Mouse (Mus musculus) heart, embryonic 10.5 days (tissue): ENCODE measurements around the gene Nup210l. TPM values are rescaled to one million over a fixed set of nuclear protein-coding genes. Genes with fewer than 3 reads are reported as not detected.
"Not testable (repeated sequence)": the region's sequence is repeated elsewhere in the genome, so short reads cannot be mapped to it uniquely, and the experiment has no call there.

Source experiments
- DNase-seq: peaks from one replicate; pipeline ENCODE4 v3.0.0-alpha.2; 2017; ENCODE audit warnings: low spot score
- H3K27ac ChIP-seq: fragments of 300-500 bp; sonication (generic); 2 replicates; pipeline ENCODE4 v1.5.1; 2016; ENCODE audit warnings: mild to moderate bottlenecking
- H3K27me3 ChIP-seq: fragments of 300-500 bp; sonication (generic); 2 replicates; pipeline ENCODE4 v1.6.1; 2016; ENCODE audit warnings: mild to moderate bottlenecking; ENCODE audit not compliant: poor library complexity, insufficient read depth, severe bottlenecking
- H3K36me3 ChIP-seq: fragments of 300-500 bp; sonication (generic); 2 replicates; pipeline ENCODE4 v1.6.1; 2016; ENCODE audit warnings: mild to moderate bottlenecking, moderate library complexity
- H3K4me1 ChIP-seq: fragments of 300-500 bp; sonication (generic); 2 replicates; pipeline ENCODE4 v1.6.1; 2016; ENCODE audit warnings: mild to moderate bottlenecking
- H3K4me3 ChIP-seq: fragments of 300-500 bp; sonication (generic); 2 replicates; pipeline ENCODE4 v1.5.1; 2016; ENCODE audit warnings: mild to moderate bottlenecking, moderate library complexity
- H3K9me3 ChIP-seq: fragments of 300-500 bp; sonication (generic); 2 replicates; pipeline ENCODE4 v1.6.1; 2016; ENCODE audit warnings: mild to moderate bottlenecking, moderate library complexity
- WGBS: fragments of 180-500 bp; shearing (Covaris S2); methylation state at CpG from one replicate; pipeline ENCODE4 v1.1.7; 2016; 5-methylcytosine and 5-hydroxymethylcytosine counted together
- polyA plus RNA-seq: library from polyadenylated mRNA; unstranded; fragments of >200 nt; fragmentation: Nextera tagmentation; extraction: Ambion mirVana; gene quantifications from 2 replicates; pipeline ENCODE4 v1.2.1, GENCODE M21; 2016

Nup210l gene
- polyA plus RNA-seq, 1 experiment from 2014 or later, result 0.46 TPM

- WGBS, result 3% methylated on average over 10 of the region's 10 CpGs
- Histone ChIP-seq H3K36me3 (peaks cover 27% of the 10 kb centered on the region), H3K4me1 (peaks cover 18% of the 10 kb centered on the region; the same call in 1 of the 2 replicates), H3K27ac (peak overlapping the region; percentile 96), H3K9me3 (no peaks in the 10 kb centered on the region), H3K4me3 (peak overlapping the region; percentile 86), H3K27me3 (no peaks in the 10 kb centered on the region)
- DNase-seq, result peak; percentile 81
These were observed 144.8 kb downstream of the Nup210l start for GRCm38 (mm10) chr3:90248746-90249100.

GRCm38 (mm10) chr3:90250791-90251190 lies 146.9 kb downstream of the Nup210l start:
- H3K27ac ChIP-seq, result no peak overlapping the region; the same call in 1 of the 2 replicates
- H3K4me1 ChIP-seq, result peaks cover 25% of the 10 kb centered on the region
- DNase-seq, result no peak
- WGBS, result 82% methylated on average over 6 of the region's 6 CpGs
- H3K9me3 ChIP-seq, result no peaks in the 10 kb centered on the region
- H3K4me3 ChIP-seq, result no peak overlapping the region
- no peaks in the 10 kb centered on the region for H3K27me3 ChIP-seq
- peaks cover 27% of the 10 kb centered on the region for H3K36me3 ChIP-seq

DNA sequence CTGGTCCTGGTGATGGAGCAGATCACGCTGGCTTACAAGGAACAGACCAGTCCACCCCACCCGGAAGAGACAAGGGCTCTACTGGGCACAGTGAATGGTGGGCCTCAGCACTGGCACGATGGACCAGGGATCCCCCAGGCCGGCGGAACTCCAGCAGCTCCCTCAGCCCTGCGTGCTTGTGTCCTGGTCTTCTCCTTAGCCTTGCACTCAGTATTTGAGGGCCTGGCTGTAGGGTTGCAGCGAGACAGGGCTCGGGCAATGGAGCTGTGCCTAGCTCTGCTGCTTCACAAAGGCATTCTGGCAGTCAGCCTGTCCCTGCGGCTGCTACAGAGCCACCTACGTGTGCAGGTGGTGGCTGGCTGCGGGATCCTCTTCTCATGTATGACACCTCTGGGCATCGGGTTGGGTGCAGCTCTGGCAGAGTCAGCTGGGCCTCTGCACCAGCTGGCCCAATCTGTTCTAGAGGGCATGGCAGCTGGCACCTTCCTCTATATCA lies 147.8 kb downstream of the Nup210l start:
- Histone ChIP-seq H3K36me3 (peaks cover 36% of the 10 kb centered on the region), H3K4me1 (peaks cover 28% of the 10 kb centered on the region)
- not testable (repeated sequence) for H3K27ac ChIP-seq, H3K9me3 ChIP-seq, DNase-seq, H3K27me3 ChIP-seq, H3K4me3 ChIP-seq
- WGBS, result 88% methylated on average over 10 of the region's 12 CpGs

GRCm38 (mm10) chr3:90252659-90253058 lies 148.7 kb downstream of the Nup210l start:
- not testable (repeated sequence) for H3K27ac ChIP-seq, H3K9me3 ChIP-seq, DNase-seq, H3K4me3 ChIP-seq, H3K27me3 ChIP-seq
- Histone ChIP-seq H3K36me3 (peaks cover 45% of the 10 kb centered on the region), H3K4me1 (peaks cover 26% of the 10 kb centered on the region)
- 85% methylated on average over 2 of the region's 2 CpGs for WGBS

- WGBS, result 76% methylated on average over 1 of the region's 1 CpGs
- H3K36me3 ChIP-seq, result peaks cover 50% of the 10 kb centered on the region
- not testable (repeated sequence) for H3K9me3 ChIP-seq, DNase-seq, H3K27me3 ChIP-seq, H3K27ac ChIP-seq, H3K4me3 ChIP-seq
- H3K4me1 ChIP-seq, result peaks cover 26% of the 10 kb centered on the region
These were observed 149.2 kb downstream of the Nup210l start for GRCm38 (mm10) chr3:90253174-90253573.

- 3% methylated on average over 39 of the region's 40 CpGs for WGBS
- Histone ChIP-seq H3K9me3 (no peaks in the 10 kb centered on the region), H3K27ac (peak within 1 kb of the TSS; percentile 95), H3K4me1 (peaks cover 21% of the 10 kb centered on the region), H3K4me3 (peak within 1 kb of the TSS; percentile 88), H3K36me3 (peaks cover 57% of the 10 kb centered on the region), H3K27me3 (no peaks in the 10 kb centered on the region)
- peak; percentile 99 for DNase-seq
These were observed 149.9 kb downstream of the Nup210l start, which contains the start of gene Crtc2 for GRCm38 (mm10) chr3:90253653-90254418. TSS of gene Crtc2 (plus strand) at chr3:90254163.

DNA sequence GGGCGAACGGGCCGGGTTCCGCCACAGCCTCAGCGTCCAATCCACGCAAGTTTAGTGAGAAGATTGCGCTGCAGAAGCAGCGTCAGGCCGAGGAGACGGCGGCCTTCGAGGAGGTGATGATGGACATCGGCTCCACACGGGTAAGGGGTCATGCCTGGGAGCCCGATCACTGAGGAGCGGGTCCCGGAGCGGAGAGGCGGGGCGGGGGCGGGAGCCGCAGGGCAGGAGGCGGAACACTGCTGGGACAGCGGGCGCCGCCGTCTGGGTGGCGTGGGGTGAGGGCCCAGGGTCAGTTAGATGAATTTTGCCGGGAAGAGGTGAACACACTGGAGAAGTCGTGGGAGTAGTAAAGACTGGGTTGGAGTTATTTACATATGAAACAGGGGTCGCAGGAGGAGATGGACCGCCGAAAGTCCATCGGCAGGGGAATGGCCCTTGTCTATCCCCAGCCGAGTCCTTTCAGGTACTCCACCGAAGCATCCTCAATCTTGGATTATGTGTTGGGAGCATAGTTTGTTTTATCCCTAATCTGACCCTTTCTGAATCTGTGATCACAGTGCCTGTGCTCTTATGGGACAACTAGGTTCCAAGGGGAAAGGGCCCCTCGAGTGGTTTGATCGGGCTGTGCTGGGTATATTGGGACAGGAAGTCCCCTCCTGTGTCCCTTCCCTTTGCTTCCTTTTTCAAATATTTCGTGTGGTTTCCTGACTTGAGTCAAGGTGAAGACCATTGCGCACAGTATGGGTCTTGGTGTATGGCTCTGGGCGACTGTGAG lies 150.7 kb downstream of the Nup210l start:
- no peak for DNase-seq
- H3K4me3 ChIP-seq, result peak overlapping the region; percentile 88
- peaks cover 13% of the 10 kb centered on the region for H3K4me1 ChIP-seq
- H3K27ac ChIP-seq, result peak overlapping the region; percentile 95
- no peaks in the 10 kb centered on the region for H3K9me3 ChIP-seq
- H3K36me3 ChIP-seq, result peaks cover 61% of the 10 kb centered on the region
- WGBS, result under 1% methylated on average over 41 of the region's 41 CpGs
- H3K27me3 ChIP-seq, result no peaks in the 10 kb centered on the region

- peaks cover 62% of the 10 kb centered on the region for H3K36me3 ChIP-seq
These were observed 151.2 kb downstream of the Nup210l start for GRCm38 (mm10) chr3:90255194-90255565.

DNA sequence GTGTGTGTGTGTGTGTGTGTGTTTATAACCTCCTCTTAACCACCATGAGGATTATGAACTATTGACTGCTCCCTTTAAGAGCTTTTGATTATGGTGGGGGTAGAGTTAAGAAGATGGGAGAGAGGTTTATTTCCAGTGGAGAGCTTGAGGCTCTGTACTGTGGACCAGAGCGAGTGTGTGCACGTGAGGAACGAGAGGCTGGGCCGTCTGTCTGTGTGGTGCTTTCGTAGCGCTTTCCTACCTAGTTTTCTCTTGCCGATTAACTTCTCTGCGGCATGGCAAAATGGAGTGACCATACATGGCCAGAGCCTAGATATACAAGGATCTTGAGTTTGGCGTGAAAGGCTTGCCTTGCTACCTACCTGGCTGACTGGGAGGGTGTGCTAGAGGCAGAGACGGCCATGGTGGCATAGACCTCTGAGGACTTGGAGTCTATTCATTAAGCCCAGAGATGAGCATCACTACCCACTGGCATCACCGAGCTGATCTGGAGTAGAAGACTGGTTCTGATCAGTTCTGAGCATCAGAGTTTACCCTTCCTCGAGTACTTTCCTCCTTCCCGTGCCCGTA lies 151.9 kb downstream of the Nup210l start:
- Histone ChIP-seq H3K9me3 (no peaks in the 10 kb centered on the region), H3K4me3 (no peak overlapping the region), H3K27me3 (no peaks in the 10 kb centered on the region), H3K4me1 (peaks cover 13% of the 10 kb centered on the region), H3K36me3 (peaks cover 62% of the 10 kb centered on the region), H3K27ac (no peak overlapping the region)
- no peak for DNase-seq
- 91% methylated on average over 14 of the region's 14 CpGs for WGBS

More at GRCm38 (mm10) chr3:90255194-90255565, 151.2 kb downstream of the Nup210l start:
- Histone ChIP-seq H3K9me3 (no peaks in the 10 kb centered on the region), H3K4me1 (peaks cover 13% of the 10 kb centered on the region), H3K27me3 (no peaks in the 10 kb centered on the region), H3K4me3 (peak overlapping the region; percentile 88), H3K27ac (peak overlapping the region; percentile 95; the same call in 1 of the 2 replicates)
- no peak for DNase-seq
- WGBS, result 34% methylated on average over 2 of the region's 2 CpGs

GRCm38 (mm10) chr3:90256731-90257530 lies 153.0 kb downstream of the Nup210l start:
- peaks cover 63% of the 10 kb centered on the region for H3K36me3 ChIP-seq

GRCm38 (mm10) chr3:90258521-90258920 lies 154.6 kb downstream of the Nup210l start:
- H3K4me1 ChIP-seq, result peaks cover 13% of the 10 kb centered on the region
- no peak overlapping the region for H3K27ac ChIP-seq
- no peaks in the 10 kb centered on the region for H3K27me3 ChIP-seq
- WGBS, result 88% methylated on average over 4 of the region's 4 CpGs
- DNase-seq, result no peak
- H3K36me3 ChIP-seq, result peaks cover 77% of the 10 kb centered on the region
- H3K9me3 ChIP-seq, result no peaks in the 10 kb centered on the region
- no peak overlapping the region for H3K4me3 ChIP-seq

More at GRCm38 (mm10) chr3:90256731-90257530, 153.0 kb downstream of the Nup210l start:
- WGBS, result 87% methylated on average over 19 of the region's 19 CpGs
- Histone ChIP-seq H3K27me3 (no peaks in the 10 kb centered on the region), H3K9me3 (no peaks in the 10 kb centered on the region), H3K4me1 (peaks cover 13% of the 10 kb centered on the region), H3K27ac (no peak overlapping the region), H3K4me3 (no peak overlapping the region)
- DNase-seq, result no peak
